Mouse (Mus musculus) neural tube, embryonic 11.5 days (tissue): ENCODE measurements around the gene Cog4. TPM values are rescaled to one million over a fixed set of nuclear protein-coding genes. Genes with fewer than 3 reads are reported as not detected.
"Not testable (repeated sequence)": the region's sequence is repeated elsewhere in the genome, so short reads cannot be mapped to it uniquely, and the experiment has no call there.

Experiments used
- ATAC-seq: fragments of 200-750 bp; cut with Nextera tagmentation; 2 replicates; pipeline ENCODE4 v1.8.0; 2017; ENCODE audit warnings: moderate number of reproducible peaks, mild to moderate bottlenecking, moderate TSS enrichment, moderate library complexity; ENCODE audit not compliant: insufficient read depth, low FRiP score, low TSS enrichment
- DNase-seq: peaks from one replicate; pipeline ENCODE4 v3.0.0-alpha.2; 2015; ENCODE audit warnings: low spot score
- H3K27ac ChIP-seq: fragments of 300-500 bp; sonication (generic); 2 replicates; pipeline ENCODE4 v1.5.1; 2014; ENCODE audit warnings: low read depth, mild to moderate bottlenecking, low read length
- H3K27me3 ChIP-seq: fragments of 300-500 bp; sonication (generic); 2 replicates; pipeline ENCODE4 v1.6.1; 2014; ENCODE audit warnings: mild to moderate bottlenecking, low read length, mixed read lengths; ENCODE audit not compliant: control insufficient read depth, insufficient read depth
- H3K36me3 ChIP-seq: fragments of 300-500 bp; sonication (generic); 2 replicates; pipeline ENCODE4 v1.6.1; 2014; ENCODE audit warnings: mild to moderate bottlenecking, low read length, moderate library complexity, mixed read lengths; ENCODE audit not compliant: control insufficient read depth, insufficient read depth
- H3K4me1 ChIP-seq: fragments of 300-500 bp; sonication (generic); 2 replicates; pipeline ENCODE4 v1.6.1; 2014; ENCODE audit warnings: low read length, mixed read lengths; ENCODE audit not compliant: control insufficient read depth, insufficient read depth
- H3K4me2 ChIP-seq: fragments of 300-500 bp; sonication (generic); 2 replicates; pipeline ENCODE4 v1.6.1; 2014; ENCODE audit warnings: low read depth, mild to moderate bottlenecking, moderate library complexity
- H3K4me3 ChIP-seq: fragments of 300-500 bp; sonication (generic); 2 replicates; pipeline ENCODE4 v1.5.1; 2014; ENCODE audit warnings: low read depth, low read length
- H3K9ac ChIP-seq: fragments of 300-500 bp; sonication (generic); 2 replicates; pipeline ENCODE4 v1.6.1; 2014; ENCODE audit warnings: mild to moderate bottlenecking, low read length
- H3K9me3 ChIP-seq: fragments of 300-500 bp; sonication (generic); 2 replicates; pipeline ENCODE4 v1.6.1; 2016; ENCODE audit warnings: low read length; ENCODE audit not compliant: control insufficient read depth
- WGBS: fragments of 180-500 bp; shearing (Covaris S2); extraction: QIAGEN DNeasy Blood & Tissue Kit; methylation state at CpG from one replicate; pipeline ENCODE4 v1.1.7; 2014; 5-methylcytosine and 5-hydroxymethylcytosine counted together
- polyA plus RNA-seq: library from polyadenylated mRNA; unstranded; fragments of >200 nt; fragmentation: Nextera tagmentation; extraction: Ambion mirVana; gene quantifications from 2 replicates; pipeline ENCODE4 v1.2.1, GENCODE M21; 2014

The Cog4 gene
- polyA plus RNA-seq, 1 experiment from 2014 or later = 73.5 TPM

- DNase-seq, H3K9me3 ChIP-seq, H3K27me3 ChIP-seq, H3K4me3 ChIP-seq, H3K36me3 ChIP-seq, H3K4me2 ChIP-seq, H3K9ac ChIP-seq, H3K4me1 ChIP-seq, ATAC-seq, H3K27ac ChIP-seq: not testable (repeated sequence)
- WGBS = 87% methylated on average over 5 of the region's 8 CpGs
These were observed 83.3 kb downstream of the Cog4 start for GRCm38 (mm10) chr8:110929672-110930071.

GRCm38 (mm10) chr8:110931176-110931939 lies 85.0 kb downstream of the Cog4 start:
- no peaks in the 10 kb centered on the region for H3K9me3 ChIP-seq
- no peaks in the 10 kb centered on the region for H3K4me1 ChIP-seq
- no peak for ATAC-seq
- no peak overlapping the region for H3K4me2 ChIP-seq
- no peak overlapping the region for H3K9ac ChIP-seq
- no peak for DNase-seq
- no peaks in the 10 kb centered on the region for H3K36me3 ChIP-seq
- no peak overlapping the region for H3K27ac ChIP-seq
- H3K27me3 ChIP-seq = no peaks in the 10 kb centered on the region
- WGBS = 77% methylated on average over 12 of the region's 12 CpGs
- H3K4me3 ChIP-seq = no peak overlapping the region

Other genes starting within 250 kb of the Cog4 start
- 30.8 and 35.5 TPM in 2 replicates for gene Vac14, start 228.0 kb upstream of the Cog4 start, polyA plus RNA-seq
- gene Mtss1l, start 125.1 kb upstream of the Cog4 start, polyA plus RNA-seq = 18.0 and 18.3 TPM in 2 replicates
- not detected in 2 replicates for gene Il34, start 40.7 kb upstream of the Cog4 start, polyA plus RNA-seq
- 201 and 217 TPM in 2 replicates for gene Sf3b3, start 187 bp downstream of the Cog4 start, polyA plus RNA-seq
- 6.4 and 7.5 TPM in 2 replicates for gene Fuk, start 55.9 kb downstream of the Cog4 start, polyA plus RNA-seq
- 18.2 and 19.1 TPM in 2 replicates for gene St3gal2, start 73.3 kb downstream of the Cog4 start, polyA plus RNA-seq
- 33.7 and 34.3 TPM in 2 replicates for gene Ddx19a, start 151.2 kb downstream of the Cog4 start, polyA plus RNA-seq
- 7.3 and 7.4 TPM in 2 replicates for gene Ddx19b, start 185.2 kb downstream of the Cog4 start, polyA plus RNA-seq
- gene Aars, start 186.5 kb downstream of the Cog4 start, polyA plus RNA-seq = 79.7 and 89.6 TPM in 2 replicates
- 11.4 and 16.4 TPM in 2 replicates for gene Exosc6, start 209.7 kb downstream of the Cog4 start, polyA plus RNA-seq
- gene Clec18a, start 245.8 kb downstream of the Cog4 start, polyA plus RNA-seq = 0.38 and 0.55 TPM in 2 replicates
- gene Pdpr, start 248.0 kb downstream of the Cog4 start, polyA plus RNA-seq = 5.3 and 6.2 TPM in 2 replicates